Comparison of ENCODE assay signal across 11 mouse cellular contexts in the genomic region with DNA sequence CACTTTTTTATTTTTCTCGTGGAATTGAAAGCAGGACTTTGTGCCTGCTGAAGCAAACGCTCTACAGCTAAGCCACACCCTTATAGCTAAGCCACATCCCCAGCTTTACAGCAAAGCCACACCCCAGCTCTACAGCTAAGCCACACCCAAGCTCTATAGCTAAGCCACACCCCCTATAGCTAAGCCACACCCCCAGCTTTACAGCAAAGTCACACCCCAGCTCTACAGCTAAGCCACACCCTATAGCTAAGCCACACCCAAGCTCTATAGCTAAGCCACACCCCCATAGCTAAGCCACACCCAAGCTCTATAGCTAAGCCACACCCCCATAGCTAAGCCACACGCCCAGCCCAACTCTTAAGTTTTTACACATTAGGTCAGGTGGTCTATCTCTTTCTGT. TPM values are rescaled to one million over a fixed set of nuclear protein-coding genes. Genes with fewer than 3 reads are reported as not detected.
DNase-seq lines count a peak whose midpoint lies in the region; ATAC-seq and TF ChIP-seq lines count a peak whose summit lies in the region.
"Had no signal": no experiment of that assay in that cellular context is flagged by ENCODE, and none has a peak within 500 bp of the region (broad histone marks: within the 10 kb centered on the region; RNA-seq: fewer than 3 reads in every experiment).

No protein-coding gene starts in this region.

- H3K9ac ChIP-seq in liver, postnatal 0 days (replicated peaks) = peak overlapping the region; percentile 64; the same call in 1 of the 2 replicates
- no peak overlapping the region for H3K9ac ChIP-seq in midbrain, embryonic 13.5 days (replicated peaks)

- no peak for TF ChIP-seq CTCF in liver, postnatal 0 days (IDR thresholded peaks at IDR 0.05; ENCODE audit: low read depth)

- peak; percentile 94 for DNase-seq in heart, embryonic 10.5 days (ENCODE audit: low spot score)
- DNase-seq in heart, adult 18-20 months = no peak
- DNase-seq in A20 (ENCODE audit: low read depth, low spot score) = peak; percentile 31
- DNase-seq in c-Kit-positive CD71-positive TER-119-negative erythroid progenitor cells, embryonic 14.5 days (ENCODE audit: low read depth) = peak; percentile 86
- DNase-seq in liver, postnatal 0 days = peak; percentile 91
- DNase-seq in ovary, adult 18-20 months (ENCODE audit: low spot score) = no peak
- DNase-seq in kidney, adult 9 months = no peak

- no peaks in the 10 kb centered on the region for H3K27me3 ChIP-seq in heart, embryonic 10.5 days (ENCODE audit: insufficient read depth, poor library complexity, severe bottlenecking)
- no peaks in the 10 kb centered on the region for H3K27me3 ChIP-seq in liver, postnatal 0 days (ENCODE audit: insufficient read depth, low read length)
- H3K27me3 ChIP-seq in midbrain, embryonic 13.5 days = no peaks in the 10 kb centered on the region
- H3K27me3 ChIP-seq: Patski had no signal

- peaks cover 60% of the 10 kb centered on the region for H3K4me1 ChIP-seq in heart, embryonic 10.5 days
- H3K4me1 ChIP-seq in liver, postnatal 0 days (ENCODE audit: insufficient read depth) = peaks cover 39% of the 10 kb centered on the region
- H3K4me1 ChIP-seq in midbrain, embryonic 13.5 days (replicated peaks) = peaks cover 19% of the 10 kb centered on the region

- H3K4me3 ChIP-seq in heart, embryonic 10.5 days = no peak overlapping the region
- peak overlapping the region; percentile 35 for H3K4me3 ChIP-seq in liver, postnatal 0 days (ENCODE audit: low read depth, low read length)
- no peak overlapping the region for H3K4me3 ChIP-seq in midbrain, embryonic 13.5 days (replicated peaks)

- TF ChIP-seq EP300 in liver, postnatal 0 days (IDR thresholded peaks at IDR 0.05; ENCODE audit: low read depth) = no peak

- H3K36me3 ChIP-seq in heart, embryonic 10.5 days = no peaks in the 10 kb centered on the region
- no peaks in the 10 kb centered on the region for H3K36me3 ChIP-seq in liver, postnatal 0 days (replicated peaks; ENCODE audit: insufficient read depth, low read length)
- H3K36me3 ChIP-seq in midbrain, embryonic 13.5 days = no peaks in the 10 kb centered on the region

- peak overlapping the region; percentile 70 for H3K4me2 ChIP-seq in liver, postnatal 0 days (ENCODE audit: low read depth, low read length)
- no peak overlapping the region for H3K4me2 ChIP-seq in midbrain, embryonic 13.5 days (replicated peaks)

- 59% methylated on average over 3 of the region's 3 CpGs for WGBS in heart, embryonic 10.5 days
- 25% methylated on average over 3 of the region's 3 CpGs for WGBS in liver, postnatal 0 days (ENCODE audit: insufficient replicate concordance)
- WGBS in midbrain, embryonic 13.5 days = 72% methylated on average over 3 of the region's 3 CpGs

- no peaks in the 10 kb centered on the region for H3K9me3 ChIP-seq in heart, embryonic 10.5 days
- no peaks in the 10 kb centered on the region for H3K9me3 ChIP-seq in liver, postnatal 0 days (ENCODE audit: low read length)
- H3K9me3 ChIP-seq in midbrain, embryonic 13.5 days = no peaks in the 10 kb centered on the region

- ATAC-seq in liver, postnatal 0 days = peak; percentile 97
- ATAC-seq in midbrain, embryonic 13.5 days = no peak
- ATAC-seq: midbrain, embryonic 16.5 days; Patski had no signal

- H3K27ac ChIP-seq in heart, embryonic 10.5 days = no peak overlapping the region
- H3K27ac ChIP-seq in liver, postnatal 0 days (ENCODE audit: low read depth) = peak overlapping the region; percentile 90
- H3K27ac ChIP-seq in midbrain, embryonic 13.5 days = no peak overlapping the region
- H3K27ac ChIP-seq: kidney, postnatal 0 days had no signal

RNA-seq across cellular contexts. Expression of a gene that starts 42.7 kb away (rescaled TPM):
- 0.88 and 0.99 TPM in 2 replicates for polyA plus RNA-seq in heart, embryonic 10.5 days (2016; fragmentation: Nextera tagmentation; extraction: Ambion mirVana)
- 10 to 100 TPM; 32.3 to 34.3 TPM for total RNA-seq in heart, adult 18-20 months (2021)
- 0.58 and 0.81 TPM in 2 replicates for polyA plus RNA-seq in liver, postnatal 0 days (2015; fragmentation: Nextera tagmentation; extraction: Ambion mirVana)
- polyA plus RNA-seq in midbrain, embryonic 13.5 days (2015; fragmentation: Nextera tagmentation; extraction: Ambion mirVana) = 1.6 and 1.7 TPM in 2 replicates

Comparison
In these comparisons a context has a peak if more than half of its experiments do, and no peak if none do; other contexts are left out.
1. DNase-seq: peak in heart, embryonic 10.5 days (single experiment), A20 (single experiment), c-Kit-positive CD71-positive TER-119-negative erythroid progenitor cells, embryonic 14.5 days (single experiment) and liver, postnatal 0 days (single experiment); none in heart, adult 18-20 months (0 of 2), ovary, adult 18-20 months (single experiment) and kidney, adult 9 months (single experiment).